Mouse (Mus musculus) testis, postnatal 14 days (tissue): ENCODE data around the gene Nrf1.
A peak's percentile ranks its signal among the peaks of the same experiment; 100 is the strongest.

Source experiments
- DNase-seq: peaks from one replicate; pipeline ENCODE4 v3.0.0; 2021; ENCODE audit warnings: low spot score

The Nrf1 gene

GRCm38 (mm10) chr6:30078938-30079529 lies 31.2 kb downstream of the Nrf1 start:
- DNase-seq: no peak

GRCm38 (mm10) chr6:30081339-30081738 lies 33.6 kb downstream of the Nrf1 start:
- no peak for DNase-seq

- no peak for DNase-seq
Observed at GRCm38 (mm10) chr6:30083307-30083706, 35.5 kb downstream of the Nrf1 start.

- no peak for DNase-seq
Observed at GRCm38 (mm10) chr6:30085351-30085750, 37.6 kb downstream of the Nrf1 start.

- DNase-seq: no peak
Observed at GRCm38 (mm10) chr6:30091221-30091620, 43.4 kb downstream of the Nrf1 start.

- no peak for DNase-seq
Observed at GRCm38 (mm10) chr6:30092816-30093215, 45.0 kb downstream of the Nrf1 start.

GRCm38 (mm10) chr6:30101773-30102415 lies 54.1 kb downstream of the Nrf1 start:
- DNase-seq: no peak

GRCm38 (mm10) chr6:30106091-30106490 lies 58.3 kb downstream of the Nrf1 start:
- no peak for DNase-seq

GRCm38 (mm10) chr6:30107456-30107855 lies 59.7 kb downstream of the Nrf1 start:
- DNase-seq: no peak

- no peak for DNase-seq
Observed at GRCm38 (mm10) chr6:30109820-30110502, 62.2 kb downstream of the Nrf1 start.

- DNase-seq: peak; percentile 25
Observed at GRCm38 (mm10) chr6:30112349-30113132, 64.8 kb downstream of the Nrf1 start.

- no peak for DNase-seq
Observed at GRCm38 (mm10) chr6:30114101-30114500, 66.3 kb downstream of the Nrf1 start.

GRCm38 (mm10) chr6:30121152-30121551 lies 73.4 kb downstream of the Nrf1 start:
- no peak for DNase-seq

GRCm38 (mm10) chr6:30121600-30121999 lies 73.8 kb downstream of the Nrf1 start:
- no peak for DNase-seq

GRCm38 (mm10) chr6:30123391-30123790 lies 75.6 kb downstream of the Nrf1 start:
- no peak for DNase-seq

GRCm38 (mm10) chr6:30126060-30126459 lies 78.3 kb downstream of the Nrf1 start:
- DNase-seq: no peak

- DNase-seq: no peak
Observed at GRCm38 (mm10) chr6:30126766-30127165, 79.0 kb downstream of the Nrf1 start.

- DNase-seq: no peak
Observed at GRCm38 (mm10) chr6:30132399-30132798, 84.6 kb downstream of the Nrf1 start.

GRCm38 (mm10) chr6:30135590-30135989 lies 87.8 kb downstream of the Nrf1 start:
- DNase-seq: no peak

GRCm38 (mm10) chr6:30137227-30137626 lies 89.4 kb downstream of the Nrf1 start:
- no peak for DNase-seq

GRCm38 (mm10) chr6:30139329-30140045 lies 91.7 kb downstream of the Nrf1 start:
- no peak for DNase-seq

- DNase-seq: no peak
Observed at GRCm38 (mm10) chr6:30143263-30143662, 95.5 kb downstream of the Nrf1 start.
